Mouse (Mus musculus) urinary bladder, adult 18-20 months (tissue): ENCODE results near the gene Wdr11.

ENCODE experiments used
- DNase-seq, 2 experiments: peaks; one replicate each; pipeline ENCODE4 v3.0.0; 2022; ENCODE audit warnings: low spot score in 2 of 2, mixed read lengths in 2 of 2

Wdr11 gene

GRCm38 (mm10) chr7:129653791-129654271 is 62.2 kb downstream of the Wdr11 start:
- DNase-seq = peak; percentile 70 to 86

GRCm38 (mm10) chr7:129654923-129655322 is 63.3 kb downstream of the Wdr11 start:
- no peak for DNase-seq

GRCm38 (mm10) chr7:129655604-129656226 is 64.1 kb downstream of the Wdr11 start:
- DNase-seq = no peak

GRCm38 (mm10) chr7:129657867-129658266 is 66.2 kb downstream of the Wdr11 start:
- no peak for DNase-seq

- no peak for DNase-seq
Measured at GRCm38 (mm10) chr7:129659755-129660154, 68.1 kb downstream of the Wdr11 start.

- no peak for DNase-seq
Measured at GRCm38 (mm10) chr7:129660546-129660945, 68.9 kb downstream of the Wdr11 start.

- DNase-seq = no peak
Measured at GRCm38 (mm10) chr7:129662051-129662789, 70.6 kb downstream of the Wdr11 start.

GRCm38 (mm10) chr7:129663781-129664505 is 72.3 kb downstream of the Wdr11 start:
- DNase-seq = no peak

GRCm38 (mm10) chr7:129665411-129665810 is 73.7 kb downstream of the Wdr11 start:
- DNase-seq = no peak

- peak; percentile 60 to 70 for DNase-seq
Measured at GRCm38 (mm10) chr7:129665921-129666320, 74.3 kb downstream of the Wdr11 start.

- no peak for DNase-seq
Measured at GRCm38 (mm10) chr7:129666526-129666925, 74.9 kb downstream of the Wdr11 start.

- DNase-seq = no peak
Measured at GRCm38 (mm10) chr7:129670280-129670679, 78.6 kb downstream of the Wdr11 start.

GRCm38 (mm10) chr7:129671675-129672651 is 80.3 kb downstream of the Wdr11 start:
- no peak for DNase-seq

GRCm38 (mm10) chr7:129673776-129674175 is 82.1 kb downstream of the Wdr11 start:
- DNase-seq = no peak

- no peak for DNase-seq
Measured at GRCm38 (mm10) chr7:129674558-129674957, 82.9 kb downstream of the Wdr11 start.

GRCm38 (mm10) chr7:129675852-129676251 is 84.2 kb downstream of the Wdr11 start:
- no peak for DNase-seq

GRCm38 (mm10) chr7:129677141-129677540 is 85.5 kb downstream of the Wdr11 start:
- no peak for DNase-seq

- DNase-seq = no peak
Measured at GRCm38 (mm10) chr7:129678431-129678830, 86.8 kb downstream of the Wdr11 start.

- DNase-seq = no peak
Measured at GRCm38 (mm10) chr7:129678972-129679371, 87.3 kb downstream of the Wdr11 start.

- no peak for DNase-seq
Measured at GRCm38 (mm10) chr7:129680534-129681210, 89.0 kb downstream of the Wdr11 start.

GRCm38 (mm10) chr7:129682525-129682924 is 90.9 kb downstream of the Wdr11 start:
- DNase-seq = no peak
